Mouse (Mus musculus): ENCODE results near the gene Fbln7.

Fbln7 gene

DNA sequence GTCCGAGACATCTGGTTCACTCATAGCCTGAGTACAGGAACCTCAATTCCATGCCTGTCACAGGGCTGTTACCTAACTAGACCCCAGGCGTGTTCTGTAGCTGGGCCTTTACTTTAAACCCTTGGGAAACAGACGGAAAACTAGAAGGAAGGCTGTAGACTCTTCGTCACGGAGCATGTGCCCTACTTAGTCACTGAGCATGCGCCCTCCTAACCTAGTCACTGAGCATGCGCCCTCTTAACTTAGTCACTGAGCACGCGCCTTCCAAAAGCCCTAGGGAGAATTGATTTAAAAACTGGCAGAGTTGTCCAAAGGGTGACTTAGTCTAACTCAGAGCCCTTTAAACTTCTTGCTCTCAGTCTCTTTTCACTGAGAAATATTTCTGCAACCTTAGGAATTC, at the start of gene Fbln7:
Fbln7 (plus strand) TSS at position 346 of the 400 bp plus-strand sequence.
- in situ Hi-C loops (cut with MboI; ENCODE audit: unreplicated experiment in 2 of 2) = no loop called here

DNA sequence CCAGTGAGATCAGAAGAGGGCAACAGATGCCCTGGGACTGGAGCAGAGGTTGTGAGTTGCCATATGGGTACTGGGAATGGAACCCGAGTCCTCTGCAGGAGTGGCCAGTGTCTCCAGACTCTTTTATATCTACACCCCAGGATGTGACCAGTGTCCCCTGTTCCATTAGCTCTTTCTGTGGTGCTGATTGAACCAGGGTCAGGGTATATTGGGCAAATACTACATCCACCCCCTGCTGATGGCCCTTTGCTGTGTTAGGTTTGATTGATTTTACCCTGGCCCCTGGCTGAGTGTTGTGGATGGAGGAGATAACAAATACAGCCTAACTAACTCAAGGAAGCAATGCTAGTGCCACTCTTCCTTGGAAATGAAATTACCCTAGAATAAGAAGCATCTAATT, 46.5 kb upstream of the Fbln7 start:
- in situ Hi-C loops (cut with MboI; ENCODE audit: unreplicated experiment in 2 of 2) = loop anchor here (5.0 to 25.0 kb wide), 2 partner anchors 119 to 929 kb away; partner anchors contain the start of gene Mertk (in 2 of the 2)

DNA sequence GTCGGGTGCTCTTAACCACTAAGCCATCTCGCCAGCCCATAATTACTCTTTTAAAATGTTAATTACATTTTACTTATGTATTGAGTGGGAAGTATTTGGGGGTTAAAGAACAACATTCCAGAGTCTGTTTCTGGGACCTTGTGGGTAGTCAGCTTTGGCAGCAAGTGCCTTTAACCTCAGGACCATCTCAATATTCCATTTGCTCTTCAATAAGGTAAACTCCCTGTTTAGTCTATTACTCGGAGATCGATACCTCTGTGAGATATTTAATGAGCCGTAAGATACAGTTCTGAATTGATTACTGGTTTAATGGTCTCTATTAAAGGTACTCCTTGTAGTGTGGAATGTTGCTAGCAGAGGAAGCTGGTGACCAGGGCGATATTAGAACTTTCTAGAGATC, 45.9 kb upstream of the Fbln7 start:
- in situ Hi-C loops (cut with MboI; ENCODE audit: unreplicated experiment in 2 of 2) = loop anchor here (5.0 to 25.0 kb wide), 2 partner anchors 120 to 930 kb away; partner anchors contain the start of gene Mertk (in 2 of the 2)

DNA sequence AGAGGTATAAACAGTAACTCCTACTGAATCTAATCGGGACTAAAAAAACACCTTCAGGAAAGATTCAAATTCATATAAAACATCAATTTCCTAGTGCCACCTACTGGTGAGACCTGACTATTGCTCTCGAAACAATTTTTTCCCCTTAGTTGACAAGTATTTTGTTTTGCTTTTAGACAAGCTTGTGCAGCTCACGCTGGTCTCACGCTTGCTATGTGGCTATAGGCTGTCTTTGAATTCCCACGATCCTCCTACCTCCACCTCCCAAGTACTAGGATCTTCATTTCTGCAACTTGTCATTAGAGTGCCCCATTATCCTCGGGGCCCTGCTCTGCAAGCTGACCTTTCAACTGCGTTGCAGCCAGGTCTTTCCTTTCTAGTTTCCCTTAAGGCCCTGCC, 45.4 kb upstream of the Fbln7 start:
- in situ Hi-C loops (cut with MboI; ENCODE audit: unreplicated experiment in 2 of 2) = loop anchor here (5.0 to 25.0 kb wide), 2 partner anchors 120 to 930 kb away; partner anchors contain the start of gene Mertk (in 2 of the 2)

DNA sequence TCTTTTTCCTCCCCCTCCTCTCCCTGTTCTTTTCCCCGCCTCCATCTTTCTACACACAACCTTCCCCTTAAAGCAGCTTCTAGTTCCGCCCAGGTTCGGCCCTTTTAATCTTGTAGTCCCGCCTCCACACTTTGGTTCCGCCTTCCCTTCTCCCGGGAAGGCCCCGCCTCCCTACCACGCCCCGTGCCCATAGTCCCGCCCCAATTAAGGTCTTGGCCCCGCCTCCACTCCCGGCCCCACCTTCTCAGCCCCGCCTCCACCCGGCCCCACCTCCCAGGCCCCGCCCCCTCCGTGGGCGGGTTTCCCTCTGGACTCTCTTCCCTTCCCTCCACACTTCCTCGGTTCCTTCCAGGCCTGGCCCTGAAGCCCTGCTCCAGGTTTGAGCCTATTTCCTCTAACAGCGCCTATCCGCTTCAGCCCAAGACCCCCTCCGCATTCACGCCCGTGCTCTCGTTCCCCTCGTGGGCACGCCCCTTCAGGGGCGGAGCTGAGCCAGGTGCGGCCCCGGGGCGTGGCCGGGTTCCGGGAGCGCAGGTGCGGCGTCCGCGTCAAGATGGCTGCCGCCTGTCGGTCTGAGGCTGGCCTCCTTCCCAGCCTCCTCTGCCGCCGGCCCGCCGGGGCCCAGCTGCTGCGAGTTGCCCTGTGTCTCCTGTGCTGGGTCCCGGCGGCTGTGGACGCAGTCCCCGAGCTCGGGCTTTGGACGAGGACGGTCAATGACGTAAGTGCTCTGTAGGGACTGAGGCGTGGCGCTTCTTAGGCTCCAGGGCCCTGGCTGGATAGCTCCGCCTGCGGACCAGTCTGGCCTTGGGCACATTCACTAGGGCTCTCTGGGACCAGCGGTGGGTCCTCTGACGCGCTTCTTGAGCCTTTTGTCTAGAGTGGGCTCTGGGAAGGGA, 44.7 kb upstream of the Fbln7 start, which contains the start of gene Tmem87b:
Tmem87b (plus strand) TSS at position 333 of the 896 bp plus-strand sequence.
- in situ Hi-C loops (cut with MboI; ENCODE audit: unreplicated experiment in 2 of 2) = loop anchor here (5.0 to 25.0 kb wide), 2 partner anchors 121 to 931 kb away; partner anchors contain the start of gene Mertk (in 2 of the 2)

DNA sequence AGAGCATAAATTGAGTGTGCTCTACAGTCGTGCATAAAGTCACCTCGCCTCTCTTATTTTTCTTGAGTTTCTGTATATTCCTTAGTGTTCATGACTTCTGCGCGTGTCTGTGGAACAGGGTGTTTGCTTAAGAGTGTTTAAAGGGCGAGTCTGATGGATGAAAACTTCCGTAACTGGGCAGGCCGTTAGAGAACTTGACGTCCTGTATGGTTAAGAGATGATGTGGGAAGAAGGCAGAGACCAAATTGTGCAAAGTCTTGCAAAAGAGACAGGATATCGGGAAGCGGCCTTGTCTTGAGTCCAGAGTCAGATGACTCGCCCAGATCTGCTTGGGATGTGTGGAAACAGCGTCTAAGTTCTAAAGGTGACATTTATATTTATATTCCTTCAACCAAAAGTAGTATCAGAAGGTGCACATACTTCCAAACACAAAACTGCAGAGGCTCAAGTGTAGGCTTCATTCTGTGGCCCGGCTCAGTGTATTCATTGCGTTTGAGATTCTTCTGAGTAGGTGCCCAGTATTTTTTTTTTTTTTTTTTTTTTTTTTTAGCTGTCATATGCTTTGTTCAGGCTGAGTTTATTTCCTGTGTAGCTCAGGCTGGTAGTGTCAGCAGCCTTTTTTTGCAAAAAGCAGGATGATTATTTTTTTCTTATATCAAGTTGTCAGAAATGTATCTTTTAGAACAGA, 43.7 kb upstream of the Fbln7 start:
- in situ Hi-C loops (cut with MboI; ENCODE audit: unreplicated experiment in 2 of 2) = loop anchor here (5.0 to 25.0 kb wide), 2 partner anchors 122 to 932 kb away; partner anchors contain the start of gene Mertk (in 2 of the 2)

DNA sequence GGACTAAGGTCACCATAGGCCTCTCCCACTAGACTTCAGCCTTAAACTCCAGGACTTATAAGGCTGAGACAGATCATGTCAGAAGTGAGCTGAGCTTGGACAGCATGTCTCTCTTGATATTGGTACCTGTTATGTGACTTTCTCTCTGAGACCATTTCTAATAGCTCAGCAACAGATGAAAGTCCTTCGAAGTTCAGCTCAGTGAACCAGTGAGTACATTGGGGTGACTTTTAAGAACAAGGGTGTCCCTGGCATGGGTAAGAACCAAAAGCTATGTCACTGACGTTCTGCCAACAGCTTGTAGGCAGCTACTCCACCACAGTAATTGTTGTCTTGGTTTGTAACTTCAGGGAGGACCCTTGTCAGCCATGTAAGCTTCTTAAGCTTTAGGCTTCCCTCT, 42.1 kb upstream of the Fbln7 start:
- in situ Hi-C loops (cut with MboI; ENCODE audit: unreplicated experiment in 2 of 2) = loop anchor here in 1 of 2 experiments (25.0 kb wide), 1 partner anchor 933 kb away; no protein-coding TSS in a partner anchor

DNA sequence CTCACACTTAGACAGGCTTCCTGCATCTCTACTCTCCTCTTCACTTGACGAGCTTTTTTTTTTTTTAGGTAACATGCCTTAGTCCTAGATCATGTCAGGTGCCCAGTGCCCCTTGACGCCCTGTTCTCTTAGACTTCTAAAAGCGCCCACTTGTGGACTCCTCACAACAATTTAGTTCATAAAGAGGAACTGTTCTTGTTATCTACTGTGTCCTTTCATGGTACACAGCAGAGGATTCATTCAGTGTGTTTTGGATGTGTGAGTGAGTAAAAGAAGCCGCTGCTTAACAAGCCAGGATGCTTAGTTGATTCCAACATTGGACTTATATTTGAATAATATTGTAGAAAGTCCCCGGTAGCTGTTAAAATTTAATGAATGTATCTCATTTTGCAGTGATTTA, 38.9 kb upstream of the Fbln7 start:
- in situ Hi-C loops (cut with MboI; ENCODE audit: unreplicated experiment in 2 of 2) = loop anchor here in 1 of 2 experiments (25.0 kb wide), 1 partner anchor 937 kb away; no protein-coding TSS in a partner anchor

DNA sequence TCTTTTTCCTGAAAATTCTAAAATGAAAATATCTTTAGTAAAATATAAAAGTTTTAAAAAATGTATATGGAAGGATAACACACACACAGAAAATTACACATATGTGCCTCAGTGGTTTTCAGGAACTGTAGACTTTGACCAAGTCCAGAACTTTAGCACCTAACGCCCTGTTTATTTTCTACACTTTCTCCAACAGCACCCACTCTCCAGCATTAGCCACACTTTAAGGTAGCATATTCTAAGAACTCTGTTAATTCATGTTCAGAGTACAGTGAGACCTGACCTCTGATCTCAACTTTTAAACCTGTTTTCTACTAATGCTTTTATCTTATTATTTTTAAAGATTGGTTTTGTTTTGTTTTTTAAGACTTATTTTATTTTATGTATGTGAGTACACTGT, 35.0 kb upstream of the Fbln7 start:
- in situ Hi-C loops (cut with MboI; ENCODE audit: unreplicated experiment in 2 of 2) = no loop called here

DNA sequence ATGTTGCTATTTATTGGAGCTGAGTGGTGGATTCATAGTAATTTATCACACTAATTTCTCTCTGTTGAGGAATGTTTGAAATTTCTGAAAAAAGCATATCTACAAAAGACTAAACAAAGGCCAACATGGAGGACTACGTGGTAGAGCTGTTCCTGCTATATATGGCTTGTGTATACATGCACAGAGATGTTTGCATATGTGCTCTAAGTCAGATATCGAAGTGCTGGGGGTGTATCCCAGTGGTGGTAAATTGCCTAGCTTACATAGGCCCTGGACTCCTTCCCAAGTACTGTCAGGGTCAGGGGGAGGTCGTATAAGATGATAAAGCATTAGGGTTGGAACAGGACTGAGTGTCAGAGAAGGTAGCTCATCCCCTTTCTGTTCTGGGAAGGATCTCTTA, 30.2 kb upstream of the Fbln7 start:
- in situ Hi-C loops (cut with MboI; ENCODE audit: unreplicated experiment in 2 of 2) = no loop called here

DNA sequence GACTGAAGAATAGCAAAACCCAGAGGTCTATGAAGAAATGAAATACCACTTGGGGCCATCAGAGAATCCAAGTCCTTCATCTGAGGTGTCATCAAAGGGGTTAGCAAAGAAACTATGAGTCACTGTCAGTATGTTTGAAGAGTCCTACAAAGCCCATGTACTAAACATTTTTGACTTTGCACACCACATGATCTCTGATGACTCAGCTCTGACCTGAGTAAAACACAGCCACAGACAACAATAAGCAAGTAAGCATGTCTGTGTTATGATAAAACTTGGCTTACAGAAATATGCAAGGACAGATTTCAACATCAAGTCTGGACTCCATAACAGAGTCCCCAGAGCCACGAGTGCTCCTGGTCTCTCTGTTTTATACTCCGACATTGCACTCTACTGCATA, 29.7 kb upstream of the Fbln7 start:
- in situ Hi-C loops (cut with MboI; ENCODE audit: unreplicated experiment in 2 of 2) = no loop called here

DNA sequence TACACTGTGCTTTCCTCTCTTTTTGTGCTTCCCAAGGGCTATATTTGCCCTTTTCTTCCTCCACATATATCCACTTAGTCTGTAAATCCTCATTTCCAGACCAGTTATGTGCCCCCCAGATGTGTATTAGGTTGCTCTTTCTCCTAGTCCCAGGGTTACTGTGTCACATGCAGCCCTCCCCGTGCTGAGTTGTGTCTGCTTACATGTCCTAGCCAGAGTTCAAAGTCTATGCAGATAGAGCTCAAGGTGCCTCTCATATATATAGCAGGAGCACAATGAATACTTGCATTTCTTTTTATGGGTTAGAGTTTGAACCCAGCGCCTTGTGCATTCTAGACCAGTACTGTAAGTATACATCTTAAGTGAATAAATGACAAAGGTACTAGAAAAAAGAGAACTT, 29.3 kb upstream of the Fbln7 start:
- in situ Hi-C loops (cut with MboI; ENCODE audit: unreplicated experiment in 2 of 2) = no loop called here

DNA sequence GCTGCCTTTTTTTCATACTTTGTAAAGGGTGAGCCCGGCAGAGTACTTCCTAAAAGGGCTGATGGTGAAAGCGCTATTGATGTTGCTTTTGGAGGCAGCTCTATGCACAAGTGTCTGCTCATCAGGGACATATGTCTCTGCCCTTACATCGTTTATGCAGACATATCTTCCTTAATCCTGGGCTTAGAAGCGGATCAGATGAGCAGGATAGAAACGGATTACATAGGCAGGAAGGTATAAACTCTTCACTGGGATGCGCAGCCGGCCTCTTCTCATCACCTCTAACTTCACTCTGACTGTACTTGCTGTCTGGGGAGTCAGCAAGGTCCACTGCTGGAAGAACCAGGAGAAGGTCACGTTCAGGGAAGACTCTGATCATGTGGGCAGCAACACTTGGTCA, 25.2 kb upstream of the Fbln7 start:
- in situ Hi-C loops (cut with MboI; ENCODE audit: unreplicated experiment in 2 of 2) = no loop called here

DNA sequence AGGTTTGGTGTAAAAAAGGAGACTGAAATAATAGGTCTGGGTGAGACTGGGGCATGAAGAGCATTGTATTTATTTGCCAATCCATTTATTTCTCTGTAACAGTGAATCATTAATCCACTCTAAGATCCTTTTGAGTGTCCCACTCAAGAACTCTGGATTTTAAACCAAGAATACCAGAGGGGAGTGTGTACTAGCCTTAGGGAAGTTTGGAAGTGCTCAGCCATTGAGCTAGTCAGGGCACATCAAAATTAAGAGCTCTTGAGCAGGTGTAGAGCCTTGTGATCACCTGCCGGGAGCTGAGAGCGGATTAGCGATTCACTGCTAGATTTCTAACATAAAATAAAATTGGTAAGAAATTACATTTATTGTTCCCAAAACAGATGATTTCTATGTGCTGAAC, 24.2 kb upstream of the Fbln7 start:
- in situ Hi-C loops (cut with MboI; ENCODE audit: unreplicated experiment in 2 of 2) = no loop called here

DNA sequence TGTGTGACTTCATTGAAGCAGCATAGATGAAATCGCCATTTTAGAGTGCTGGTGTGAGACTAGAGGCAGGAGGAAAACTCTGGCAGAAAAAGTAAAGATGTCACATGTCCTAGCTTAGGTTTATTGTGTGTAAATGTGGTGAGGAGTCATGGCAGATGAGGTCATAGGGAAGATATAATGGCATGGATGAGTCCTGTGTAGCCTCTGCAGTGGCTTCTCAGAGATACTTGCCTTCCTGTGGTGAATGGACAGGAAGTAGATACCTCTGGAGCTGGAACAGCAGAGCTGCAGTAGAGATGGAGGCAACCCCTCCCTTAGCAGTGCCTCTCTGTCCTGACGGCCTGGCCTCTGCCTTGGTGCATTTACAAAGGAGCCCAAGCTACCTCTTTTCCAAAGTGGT, 23.3 kb upstream of the Fbln7 start:
- in situ Hi-C loops (cut with MboI; ENCODE audit: unreplicated experiment in 2 of 2) = no loop called here

DNA sequence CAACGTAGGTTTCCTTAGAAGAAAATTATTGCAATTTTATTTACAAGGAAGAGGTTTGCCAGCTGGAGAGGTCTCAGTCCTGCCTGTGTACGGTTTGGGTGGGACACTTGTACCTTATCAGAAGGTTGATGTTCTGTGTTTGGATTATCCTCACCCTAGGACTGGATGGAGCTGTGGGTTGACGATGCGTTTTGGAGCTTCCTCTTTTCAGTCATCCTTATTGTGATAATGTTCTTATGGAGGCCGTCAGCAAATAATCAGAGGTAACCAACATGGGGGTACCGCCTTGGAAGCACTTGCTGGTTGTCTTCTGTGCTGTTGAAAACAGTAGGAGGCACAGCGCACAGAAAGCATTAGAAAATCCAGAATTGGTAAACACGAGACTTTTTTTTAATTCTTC, 20.3 kb upstream of the Fbln7 start:
- in situ Hi-C loops (cut with MboI; ENCODE audit: unreplicated experiment in 2 of 2) = no loop called here

DNA sequence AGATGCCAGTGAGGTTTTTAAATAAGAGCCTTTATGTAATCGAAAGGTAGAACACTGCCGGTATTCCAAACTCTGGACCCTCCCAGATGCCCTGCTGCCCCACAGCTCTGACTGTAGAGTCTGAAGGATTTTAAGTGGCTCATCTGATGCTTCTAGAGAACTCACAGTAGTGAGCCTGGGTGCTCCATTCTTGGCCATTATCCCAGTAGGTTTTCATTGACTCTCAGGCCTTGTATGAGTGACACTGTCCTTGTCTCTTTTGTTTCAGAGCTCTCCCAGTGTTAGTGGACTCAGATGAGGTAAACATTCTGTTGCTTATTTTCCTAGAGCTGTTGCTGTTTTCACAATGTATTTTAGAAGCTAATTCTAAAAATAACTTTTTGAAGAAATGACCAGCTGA, 12.7 kb upstream of the Fbln7 start:
- in situ Hi-C loops (cut with MboI; ENCODE audit: unreplicated experiment in 2 of 2) = no loop called here

DNA sequence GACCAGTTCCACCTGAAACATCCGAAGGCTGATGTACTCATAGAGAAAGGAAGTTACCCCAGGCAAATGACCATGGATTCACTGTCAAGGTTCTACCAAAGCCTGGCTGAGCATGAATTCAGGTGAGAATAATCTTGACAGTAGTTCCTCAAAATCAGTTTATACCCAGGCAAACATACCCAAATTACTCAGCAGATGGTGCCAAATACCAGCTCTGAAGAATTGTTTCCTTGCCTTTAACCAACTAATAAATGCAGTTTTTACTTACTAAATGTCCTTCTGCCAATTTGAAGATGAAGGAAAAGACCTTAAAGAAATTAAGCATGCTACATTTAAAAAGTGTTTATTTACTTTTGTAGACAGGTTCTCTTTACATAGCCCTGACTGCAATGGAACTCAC, 6.1 kb upstream of the Fbln7 start:
- in situ Hi-C loops (cut with MboI; ENCODE audit: unreplicated experiment in 2 of 2) = no loop called here

DNA sequence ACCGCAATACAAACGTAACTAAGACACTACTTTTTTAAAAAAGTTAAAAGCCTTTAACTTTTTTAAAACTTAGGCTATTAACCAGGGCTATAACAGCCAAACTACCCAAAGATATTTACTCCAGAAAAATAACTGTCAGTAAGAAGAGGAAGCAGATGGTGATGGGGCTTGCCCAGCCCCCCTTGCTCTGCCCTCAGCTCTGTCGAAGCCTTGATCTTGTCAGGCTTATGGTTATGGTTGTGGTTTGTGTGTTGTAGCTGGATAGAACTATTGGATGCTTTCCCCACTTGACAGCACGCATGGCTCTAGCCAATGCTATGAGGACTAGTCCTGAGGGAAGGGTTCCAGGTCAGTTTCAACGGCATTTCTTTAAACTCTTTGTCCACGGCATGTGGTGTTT, 3.8 kb upstream of the Fbln7 start:
- in situ Hi-C loops (cut with MboI; ENCODE audit: unreplicated experiment in 2 of 2) = no loop called here

DNA sequence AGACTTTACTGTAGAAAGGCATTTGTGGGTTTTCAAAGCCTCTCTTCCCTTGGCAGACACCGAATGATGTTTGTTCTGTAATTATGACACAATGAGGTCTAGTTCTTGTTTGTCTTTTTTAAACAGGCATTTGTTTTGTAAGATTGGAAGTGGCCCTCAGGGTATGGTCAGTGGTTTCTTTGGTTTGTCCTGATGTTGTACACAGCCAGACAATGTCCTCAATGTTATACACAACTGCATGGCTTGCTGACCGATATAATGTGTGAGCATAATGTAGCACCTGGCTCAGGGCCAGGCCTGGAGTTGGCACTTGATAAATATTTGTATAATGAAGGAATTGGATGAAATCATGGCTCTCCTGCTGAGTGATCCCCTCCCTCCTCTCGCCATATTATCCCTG, 2.9 kb upstream of the Fbln7 start:
- in situ Hi-C loops (cut with MboI; ENCODE audit: unreplicated experiment in 2 of 2) = no loop called here

DNA sequence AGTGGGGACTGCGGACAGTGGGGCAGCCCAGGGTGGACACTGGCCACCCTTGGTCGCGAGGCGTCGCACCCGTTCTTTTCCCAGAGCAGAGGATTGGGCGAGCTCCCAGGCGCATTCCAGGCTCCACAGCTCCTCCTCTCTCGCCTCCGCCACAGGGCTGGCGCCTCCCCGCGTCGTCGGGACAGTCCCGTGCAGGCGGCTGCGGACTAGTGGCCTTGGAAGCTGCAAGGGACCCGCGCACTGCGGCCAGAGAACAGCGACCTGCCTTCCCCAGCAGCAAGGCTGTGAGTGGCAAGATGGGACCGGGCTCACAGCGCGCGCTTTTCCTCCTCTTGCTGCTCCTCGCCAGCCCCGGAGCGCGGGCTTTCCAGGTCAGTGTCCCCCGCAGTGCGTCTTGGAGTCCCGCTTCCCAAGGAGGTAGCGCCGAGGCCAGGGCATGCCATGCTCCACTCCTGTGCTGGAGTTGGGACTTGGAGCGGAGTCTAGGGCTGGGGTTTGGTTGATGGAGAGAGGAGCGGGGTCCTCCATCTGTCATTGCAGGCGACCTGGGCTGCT, 1.1 kb downstream of the Fbln7 start:
- in situ Hi-C loops (cut with MboI; ENCODE audit: unreplicated experiment in 2 of 2) = no loop called here

Measured in v-Abl transformed pro-B cells (cell line).